Mouse (Mus musculus) forebrain, embryonic 16.5 days (tissue): ENCODE measurements at regions not wholly inside any gene's neighbourhood (a gene's known extent, or its start where the extent isn't known, plus 50 kb on each side); places are given as distances from the start of the nearest gene placed in this dataset.
A peak's percentile ranks its signal among the peaks of the same experiment; 100 is the strongest.

Experiments
- ATAC-seq: fragments of 200-750 bp; cut with Nextera tagmentation; 2 replicates; pipeline ENCODE4 v1.8.0; 2017; ENCODE audit warnings: mild to moderate bottlenecking, moderate library complexity
- H3K27ac ChIP-seq: fragments of 300-500 bp; sonication (generic); 2 replicates; pipeline ENCODE4 v1.5.1; 2014; ENCODE audit warnings: low read length, control low read depth
- H3K27me3 ChIP-seq: fragments of 300-500 bp; sonication (generic); replicated peaks from 2 replicates; pipeline ENCODE4 v1.6.1; 2014; ENCODE audit warnings: low read length; ENCODE audit not compliant: control insufficient read depth, insufficient read depth
- H3K36me3 ChIP-seq: fragments of 300-500 bp; sonication (generic); 2 replicates; pipeline ENCODE4 v1.6.1; 2014; ENCODE audit not compliant: control insufficient read depth, insufficient read depth
- H3K4me1 ChIP-seq: fragments of 300-500 bp; sonication (generic); replicated peaks from 2 replicates; pipeline ENCODE4 v1.6.1; 2014; ENCODE audit warnings: low read length; ENCODE audit not compliant: control insufficient read depth, insufficient read depth
- H3K4me2 ChIP-seq: fragments of 300-500 bp; sonication (generic); 2 replicates; pipeline ENCODE4 v1.6.1; 2014; ENCODE audit warnings: mild to moderate bottlenecking, low read length, control low read depth
- H3K4me3 ChIP-seq: fragments of 300-500 bp; sonication (generic); replicated peaks from 2 replicates; pipeline ENCODE4 v1.5.1; 2014; ENCODE audit warnings: mild to moderate bottlenecking, low read length, control low read depth
- H3K9ac ChIP-seq: fragments of 300-500 bp; sonication (generic); replicated peaks from 2 replicates; pipeline ENCODE4 v1.6.1; 2014; ENCODE audit warnings: low read depth, low read length, control low read depth
- H3K9me3 ChIP-seq: fragments of 300-500 bp; sonication (generic); 2 replicates; pipeline ENCODE4 v1.6.1; 2016; ENCODE audit warnings: low read length; ENCODE audit not compliant: control insufficient read depth
- WGBS: fragments of 180-500 bp; shearing (Covaris S2); extraction: QIAGEN DNeasy Blood & Tissue Kit; methylation state at CpG from one replicate; pipeline ENCODE4 v1.1.7; 2014; 5-methylcytosine and 5-hydroxymethylcytosine counted together

- H3K9ac ChIP-seq = no peak overlapping the region
- no peak overlapping the region for H3K27ac ChIP-seq
- H3K4me3 ChIP-seq = no peak overlapping the region
- peaks cover 8% of the 10 kb centered on the region for H3K4me1 ChIP-seq
- H3K4me2 ChIP-seq = no peak overlapping the region
- WGBS = 14% methylated on average over 3 of the region's 3 CpGs
- H3K9me3 ChIP-seq = no peaks in the 10 kb centered on the region
- H3K36me3 ChIP-seq = no peaks in the 10 kb centered on the region
- peak; percentile 91 for ATAC-seq
- no peaks in the 10 kb centered on the region for H3K27me3 ChIP-seq
These were observed 943.3 kb upstream of the Celf2 start for GRCm38 (mm10) chr2:8452566-8453243.

- no peaks in the 10 kb centered on the region for H3K27me3 ChIP-seq
- H3K9me3 ChIP-seq = no peaks in the 10 kb centered on the region
- H3K4me1 ChIP-seq = no peaks in the 10 kb centered on the region
- no peak overlapping the region for H3K9ac ChIP-seq
- H3K27ac ChIP-seq = no peak overlapping the region
- H3K36me3 ChIP-seq = no peaks in the 10 kb centered on the region
- no peak overlapping the region for H3K4me2 ChIP-seq
- 85% methylated on average over 1 of the region's 1 CpGs for WGBS
- H3K4me3 ChIP-seq = no peak overlapping the region
- ATAC-seq = no peak
These were observed 931.9 kb upstream of the Celf2 start for GRCm38 (mm10) chr2:8441230-8441629.

GRCm38 (mm10) chr2:8429652-8430343 lies 920.4 kb upstream of the Celf2 start:
- Histone ChIP-seq H3K4me3 (no peak overlapping the region), H3K36me3 (no peaks in the 10 kb centered on the region)
- no peak for ATAC-seq

GRCm38 (mm10) chr2:8428145-8428544 lies 918.8 kb upstream of the Celf2 start:
- Histone ChIP-seq H3K36me3 (no peaks in the 10 kb centered on the region), H3K4me1 (no peaks in the 10 kb centered on the region), H3K9me3 (peaks cover 4% of the 10 kb centered on the region; the same call in 1 of the 2 replicates), H3K4me2 (no peak overlapping the region), H3K4me3 (no peak overlapping the region), H3K27me3 (no peaks in the 10 kb centered on the region), H3K27ac (no peak overlapping the region), H3K9ac (no peak overlapping the region)
- WGBS = 55% methylated on average over 2 of the region's 2 CpGs
- ATAC-seq = no peak

More at GRCm38 (mm10) chr2:8429652-8430343, 920.4 kb upstream of the Celf2 start:
- no peak overlapping the region for H3K27ac ChIP-seq
- WGBS = 89% methylated on average over 5 of the region's 5 CpGs
- H3K27me3 ChIP-seq = no peaks in the 10 kb centered on the region
- no peak overlapping the region for H3K4me2 ChIP-seq
- H3K4me1 ChIP-seq = no peaks in the 10 kb centered on the region
- H3K9ac ChIP-seq = no peak overlapping the region
- H3K9me3 ChIP-seq = peaks cover 4% of the 10 kb centered on the region; the same call in 1 of the 2 replicates

GRCm38 (mm10) chr2:8427720-8428119 lies 918.4 kb upstream of the Celf2 start:
- ATAC-seq = no peak
- H3K27me3 ChIP-seq = no peaks in the 10 kb centered on the region
- H3K9me3 ChIP-seq = peaks cover 4% of the 10 kb centered on the region; the same call in 1 of the 2 replicates
- no peak overlapping the region for H3K4me2 ChIP-seq
- H3K36me3 ChIP-seq = no peaks in the 10 kb centered on the region
- 15% methylated on average over 1 of the region's 1 CpGs for WGBS
- H3K4me1 ChIP-seq = no peaks in the 10 kb centered on the region
- no peak overlapping the region for H3K27ac ChIP-seq
- H3K4me3 ChIP-seq = no peak overlapping the region
- H3K9ac ChIP-seq = no peak overlapping the region

GRCm38 (mm10) chr2:8415917-8416316 lies 906.6 kb upstream of the Celf2 start:
- H3K27ac ChIP-seq = no peak overlapping the region
- H3K4me2 ChIP-seq = no peak overlapping the region
- no peaks in the 10 kb centered on the region for H3K27me3 ChIP-seq
- no peak overlapping the region for H3K4me3 ChIP-seq
- no peaks in the 10 kb centered on the region for H3K36me3 ChIP-seq
- no peaks in the 10 kb centered on the region for H3K4me1 ChIP-seq
- no peak overlapping the region for H3K9ac ChIP-seq
- WGBS = 72% methylated on average over 3 of the region's 3 CpGs
- no peak for ATAC-seq
- no peaks in the 10 kb centered on the region for H3K9me3 ChIP-seq

- H3K4me2 ChIP-seq = no peak overlapping the region
- H3K9ac ChIP-seq = no peak overlapping the region
- peak; percentile 82 for ATAC-seq
- 33% methylated on average over 4 of the region's 4 CpGs for WGBS
- H3K9me3 ChIP-seq = no peaks in the 10 kb centered on the region
- H3K27ac ChIP-seq = peak overlapping the region; percentile 61
- no peaks in the 10 kb centered on the region for H3K36me3 ChIP-seq
- H3K27me3 ChIP-seq = no peaks in the 10 kb centered on the region
- no peaks in the 10 kb centered on the region for H3K4me1 ChIP-seq
- H3K4me3 ChIP-seq = no peak overlapping the region
These were observed 884.8 kb upstream of the Celf2 start for GRCm38 (mm10) chr2:8394128-8394527.

GRCm38 (mm10) chr2:8389530-8389929 lies 880.2 kb upstream of the Celf2 start:
- Histone ChIP-seq H3K27me3 (no peaks in the 10 kb centered on the region), H3K4me2 (no peak overlapping the region), H3K4me3 (no peak overlapping the region), H3K4me1 (no peaks in the 10 kb centered on the region), H3K9ac (no peak overlapping the region), H3K27ac (no peak overlapping the region), H3K9me3 (no peaks in the 10 kb centered on the region), H3K36me3 (no peaks in the 10 kb centered on the region)
- no peak for ATAC-seq
- 71% methylated on average over 2 of the region's 2 CpGs for WGBS

- ATAC-seq = peak; percentile 92
These were observed 870.9 kb upstream of the Celf2 start for GRCm38 (mm10) chr2:8380246-8380645.

More at GRCm38 (mm10) chr2:8380246-8380645, 870.9 kb upstream of the Celf2 start:
- Histone ChIP-seq H3K4me1 (no peaks in the 10 kb centered on the region), H3K27ac (no peak overlapping the region), H3K36me3 (no peaks in the 10 kb centered on the region), H3K4me2 (no peak overlapping the region), H3K27me3 (no peaks in the 10 kb centered on the region), H3K4me3 (no peak overlapping the region), H3K9me3 (no peaks in the 10 kb centered on the region), H3K9ac (no peak overlapping the region)
- 34% methylated on average over 1 of the region's 1 CpGs for WGBS
